Mouse (Mus musculus): ENCODE measurements around the gene Atg4b. TPM values are rescaled to one million over a fixed set of nuclear protein-coding genes. Genes with fewer than 3 reads are reported as not detected.

Gene Atg4b
- polyA plus RNA-seq, 1 experiment from 2014 or later: 64.6 TPM

DNA sequence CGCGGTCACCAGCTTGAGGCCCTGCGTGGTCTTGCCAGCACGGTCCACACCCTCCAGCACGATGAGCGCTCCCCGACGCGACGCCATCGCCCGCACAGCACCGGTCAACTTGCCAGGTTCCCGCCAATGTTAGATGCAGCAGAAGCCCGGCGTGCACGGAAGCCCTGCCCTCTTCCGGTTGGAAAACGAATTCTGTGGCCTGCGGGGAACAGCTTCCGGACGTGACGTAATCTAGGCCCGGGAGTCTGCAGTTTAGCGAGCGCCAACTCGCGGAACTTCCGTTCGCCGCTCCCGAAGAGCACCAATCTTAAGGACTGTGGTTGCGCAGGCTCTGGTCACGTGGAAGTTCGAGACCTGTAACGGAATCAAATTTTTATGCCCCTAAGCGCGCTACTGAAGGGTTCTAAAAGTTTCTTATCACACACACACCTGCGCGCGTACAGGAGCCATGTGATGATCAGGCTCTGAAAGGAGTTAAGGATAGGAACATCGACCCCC lies 50.5 kb downstream of the Atg4b start, which contains the start of gene Dtymk:
TSS of gene Dtymk (minus strand) at position 194 of the 498 bp plus-strand sequence.
- DNase-seq (peak; percentile 93), ATAC-seq (ENCODE audit: low read depth) (peak; percentile 68)
- Histone ChIP-seq H3K27ac (peak within 1 kb of the TSS; percentile 98), H3K27me3 (no peaks in the 10 kb centered on the region), H3K4me2 (peak within 1 kb of the TSS; percentile 98), H3K4me3 (replicated peaks) (peak within 1 kb of the TSS; percentile 90), H3K36me3 (peaks cover 51% of the 10 kb centered on the region), H3K4me1 (replicated peaks) (peaks cover 87% of the 10 kb centered on the region), H3K9ac (peak within 1 kb of the TSS; percentile 90), H3K9me3 (replicated peaks) (no peaks in the 10 kb centered on the region)
- WGBS (ENCODE audit: insufficient replicate concordance): under 1% methylated on average over 42 of the region's 42 CpGs

- Histone ChIP-seq H3K9ac (peak overlapping the region; percentile 90), H3K9me3 (replicated peaks) (no peaks in the 10 kb centered on the region), H3K36me3 (peaks cover 49% of the 10 kb centered on the region), H3K4me3 (replicated peaks) (peak overlapping the region; percentile 90), H3K4me2 (peak overlapping the region; percentile 98), H3K27me3 (no peaks in the 10 kb centered on the region), H3K27ac (peak overlapping the region; percentile 98), H3K4me1 (replicated peaks) (peaks cover 77% of the 10 kb centered on the region)
- 47% methylated on average over 5 of the region's 5 CpGs for WGBS (ENCODE audit: insufficient replicate concordance)
- DNase-seq (no peak), ATAC-seq (ENCODE audit: low read depth) (no peak)
These were observed 51.5 kb downstream of the Atg4b start for GRCm38 (mm10) chr1:93802771-93803170.

GRCm38 (mm10) chr1:93803556-93804507 lies 52.5 kb downstream of the Atg4b start, which contains the start of gene Ing5:
TSS of gene Ing5 (plus strand) at chr1:93803965.
- DNase-seq (peak; percentile 99), ATAC-seq (ENCODE audit: low read depth) (peak; percentile 86)
- Histone ChIP-seq H3K4me2 (peak within 1 kb of the TSS; percentile 98), H3K27me3 (no peaks in the 10 kb centered on the region), H3K9me3 (replicated peaks) (no peaks in the 10 kb centered on the region), H3K27ac (peak within 1 kb of the TSS; percentile 98), H3K9ac (peak within 1 kb of the TSS; percentile 90), H3K36me3 (peaks cover 49% of the 10 kb centered on the region), H3K4me3 (replicated peaks) (peak within 1 kb of the TSS; percentile 90), H3K4me1 (replicated peaks) (peaks cover 67% of the 10 kb centered on the region)
- under 1% methylated on average over 90 of the region's 94 CpGs for WGBS (ENCODE audit: insufficient replicate concordance)

- H3K4me2 ChIP-seq: peak overlapping the region; percentile 98
- ATAC-seq (ENCODE audit: low read depth) (no peak), DNase-seq (no peak)
- peaks cover 57% of the 10 kb centered on the region for H3K4me1 ChIP-seq (replicated peaks)
- WGBS (ENCODE audit: insufficient replicate concordance): 39% methylated on average over 4 of the region's 4 CpGs
- H3K27me3 ChIP-seq: no peaks in the 10 kb centered on the region
- H3K9ac ChIP-seq: peak overlapping the region; percentile 90
- peak overlapping the region; percentile 90 for H3K4me3 ChIP-seq (replicated peaks)
- H3K9me3 ChIP-seq (replicated peaks): no peaks in the 10 kb centered on the region
- peaks cover 45% of the 10 kb centered on the region for H3K36me3 ChIP-seq
- peak overlapping the region; percentile 98 for H3K27ac ChIP-seq
These were observed 53.5 kb downstream of the Atg4b start for GRCm38 (mm10) chr1:93804818-93805217.

GRCm38 (mm10) chr1:93805221-93805951 lies 54.1 kb downstream of the Atg4b start:
- Histone ChIP-seq H3K36me3 (peaks cover 42% of the 10 kb centered on the region), H3K9me3 (replicated peaks) (no peaks in the 10 kb centered on the region), H3K9ac (peak overlapping the region; percentile 90), H3K4me1 (replicated peaks) (peaks cover 51% of the 10 kb centered on the region), H3K4me2 (peak overlapping the region; percentile 98), H3K27ac (peak overlapping the region; percentile 98), H3K27me3 (no peaks in the 10 kb centered on the region), H3K4me3 (replicated peaks) (peak overlapping the region; percentile 90)
- 39% methylated on average over 5 of the region's 5 CpGs for WGBS (ENCODE audit: insufficient replicate concordance)
- DNase-seq: peak; percentile 50
- ATAC-seq (ENCODE audit: low read depth): no peak

DNA sequence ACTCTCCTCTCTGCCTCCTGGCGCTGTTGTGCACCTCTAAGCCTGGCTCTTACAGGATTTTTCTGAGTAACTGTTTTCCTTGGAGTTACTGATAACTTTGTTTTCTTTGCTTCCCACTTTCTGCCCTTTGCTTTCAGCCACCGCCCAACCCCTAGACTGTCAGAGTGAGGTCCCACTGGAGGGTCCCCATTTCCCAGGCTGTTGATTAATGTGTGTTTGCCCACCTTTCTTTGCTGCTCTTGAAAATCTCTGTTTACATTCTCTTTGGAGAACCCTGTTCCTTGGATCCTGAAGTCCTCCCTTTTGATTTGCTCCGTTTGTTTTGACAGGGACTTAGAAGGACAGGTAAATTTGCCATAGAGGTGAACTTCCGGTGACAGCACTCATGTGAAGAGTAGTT lies 57.6 kb downstream of the Atg4b start:
- no peak overlapping the region for H3K9ac ChIP-seq
- H3K4me3 ChIP-seq (replicated peaks): no peak overlapping the region
- no peak for ATAC-seq (ENCODE audit: low read depth)
- 79% methylated on average over 4 of the region's 4 CpGs for WGBS (ENCODE audit: insufficient replicate concordance)
- H3K36me3 ChIP-seq: peaks cover 71% of the 10 kb centered on the region
- H3K27me3 ChIP-seq: no peaks in the 10 kb centered on the region
- H3K9me3 ChIP-seq (replicated peaks): no peaks in the 10 kb centered on the region
- no peak for DNase-seq
- no peak overlapping the region for H3K27ac ChIP-seq
- H3K4me2 ChIP-seq: no peak overlapping the region
- H3K4me1 ChIP-seq (replicated peaks): peaks cover 24% of the 10 kb centered on the region

GRCm38 (mm10) chr1:93810011-93810410 lies 58.7 kb downstream of the Atg4b start:
- H3K9me3 ChIP-seq (replicated peaks): no peaks in the 10 kb centered on the region
- H3K4me2 ChIP-seq: no peak overlapping the region
- no peak overlapping the region for H3K27ac ChIP-seq
- ATAC-seq (ENCODE audit: low read depth) (no peak), DNase-seq (no peak)
- WGBS (ENCODE audit: insufficient replicate concordance): 88% methylated on average over 3 of the region's 3 CpGs
- H3K4me3 ChIP-seq (replicated peaks): no peak overlapping the region
- H3K36me3 ChIP-seq: peaks cover 82% of the 10 kb centered on the region
- no peak overlapping the region for H3K9ac ChIP-seq
- peaks cover 16% of the 10 kb centered on the region for H3K4me1 ChIP-seq (replicated peaks)
- H3K27me3 ChIP-seq: no peaks in the 10 kb centered on the region

GRCm38 (mm10) chr1:93811495-93812039 lies 60.3 kb downstream of the Atg4b start:
- Histone ChIP-seq H3K4me1 (replicated peaks) (peaks cover under 1% of the 10 kb centered on the region; the same call in 1 of the 2 replicates), H3K4me3 (replicated peaks) (no peak overlapping the region), H3K36me3 (peaks cover 89% of the 10 kb centered on the region), H3K4me2 (no peak overlapping the region), H3K27me3 (no peaks in the 10 kb centered on the region), H3K9ac (no peak overlapping the region), H3K27ac (no peak overlapping the region), H3K9me3 (replicated peaks) (no peaks in the 10 kb centered on the region)
- WGBS (ENCODE audit: insufficient replicate concordance): 74% methylated on average over 8 of the region's 8 CpGs
- DNase-seq (no peak), ATAC-seq (ENCODE audit: low read depth) (no peak)

- Histone ChIP-seq H3K27ac (no peak overlapping the region), H3K4me2 (no peak overlapping the region), H3K9ac (no peak overlapping the region), H3K9me3 (replicated peaks) (no peaks in the 10 kb centered on the region), H3K4me3 (replicated peaks) (no peak overlapping the region), H3K4me1 (replicated peaks) (peaks cover 2% of the 10 kb centered on the region; the same call in 1 of the 2 replicates), H3K27me3 (no peaks in the 10 kb centered on the region), H3K36me3 (peaks cover 85% of the 10 kb centered on the region)
- DNase-seq (no peak), ATAC-seq (ENCODE audit: low read depth) (no peak)
- WGBS (ENCODE audit: insufficient replicate concordance): 78% methylated on average over 8 of the region's 8 CpGs
These were observed 66.7 kb downstream of the Atg4b start for GRCm38 (mm10) chr1:93817823-93818532.

DNA sequence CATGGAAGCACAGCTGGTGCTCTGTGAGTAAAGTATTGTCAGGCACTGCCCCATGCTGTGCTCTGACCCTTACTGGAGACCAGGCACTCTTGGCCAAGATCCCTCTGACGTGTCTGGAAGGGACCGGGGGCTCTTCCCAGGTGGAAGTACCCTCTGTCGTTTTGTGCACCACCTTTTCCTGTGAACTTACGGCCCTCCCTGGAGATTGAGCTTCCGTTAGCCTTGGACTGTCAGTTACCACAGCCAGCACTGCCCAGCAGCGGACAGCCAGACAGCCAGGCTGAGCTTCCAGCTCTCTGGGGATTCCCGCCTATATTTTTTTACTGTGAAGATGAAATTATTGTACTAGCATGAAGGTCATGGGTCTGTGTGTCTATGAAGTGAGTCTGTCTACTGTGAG lies 67.4 kb downstream of the Atg4b start:
- H3K4me1 ChIP-seq (replicated peaks): peaks cover 9% of the 10 kb centered on the region
- no peaks in the 10 kb centered on the region for H3K27me3 ChIP-seq
- H3K9ac ChIP-seq: no peak overlapping the region
- WGBS (ENCODE audit: insufficient replicate concordance): 83% methylated on average over 7 of the region's 7 CpGs
- no peak overlapping the region for H3K4me3 ChIP-seq (replicated peaks)
- H3K27ac ChIP-seq: no peak overlapping the region
- no peaks in the 10 kb centered on the region for H3K9me3 ChIP-seq (replicated peaks)
- DNase-seq (no peak), ATAC-seq (ENCODE audit: low read depth) (no peak)
- H3K36me3 ChIP-seq: peaks cover 77% of the 10 kb centered on the region
- H3K4me2 ChIP-seq: no peak overlapping the region

Data from liver, embryonic 13.5 days (tissue).